Mouse (Mus musculus) sigmoid colon, adult 10 weeks (tissue): ENCODE measurements around the gene Dcaf6. TPM values are rescaled to one million over a fixed set of nuclear protein-coding genes. Genes with fewer than 3 reads are reported as not detected.

Source experiments
- polyA plus RNA-seq: library from polyadenylated mRNA; stranded (reverse); fragments of 350-450 nt; fragmentation: Illumina TruSeq; extraction: RNeasy Lipid Tissue Mini Kit (QIAGEN cat#74804); gene quantifications from one replicate; pipeline ENCODE4 v1.2.3, GENCODE M21; 2014; ENCODE audit warnings: low read depth, low replicate concordance

Dcaf6 gene
- 58.8 TPM for polyA plus RNA-seq

DNA sequence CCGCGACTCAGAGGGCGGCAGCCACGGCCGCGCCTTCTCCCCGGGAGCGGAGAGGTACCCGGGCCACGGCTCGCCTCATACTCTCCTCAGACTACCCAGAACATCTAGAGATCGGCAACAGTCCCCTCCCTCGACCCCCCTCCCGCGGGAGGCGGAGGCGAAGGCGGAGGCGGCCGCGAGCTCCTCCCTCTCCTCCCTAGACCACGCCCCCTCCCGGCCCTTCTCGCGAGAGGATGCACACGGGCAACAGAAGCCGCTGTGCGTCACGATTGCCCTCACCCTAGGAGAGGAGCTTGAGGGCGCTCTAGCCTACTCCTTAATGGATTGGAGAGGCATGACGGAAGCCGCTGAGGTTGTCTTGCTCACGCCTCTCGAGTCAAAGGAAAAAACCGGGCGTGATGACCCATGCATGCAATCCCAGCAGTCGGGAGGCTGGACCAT lies at the start of gene Dcaf6, which contains the start of gene Mpc2:
TSS of gene Dcaf6 (minus strand) at position 116 of the 441 bp plus-strand sequence.
TSS of gene Mpc2 (plus strand) at position 278 of the 441 bp plus-strand sequence.

DNA sequence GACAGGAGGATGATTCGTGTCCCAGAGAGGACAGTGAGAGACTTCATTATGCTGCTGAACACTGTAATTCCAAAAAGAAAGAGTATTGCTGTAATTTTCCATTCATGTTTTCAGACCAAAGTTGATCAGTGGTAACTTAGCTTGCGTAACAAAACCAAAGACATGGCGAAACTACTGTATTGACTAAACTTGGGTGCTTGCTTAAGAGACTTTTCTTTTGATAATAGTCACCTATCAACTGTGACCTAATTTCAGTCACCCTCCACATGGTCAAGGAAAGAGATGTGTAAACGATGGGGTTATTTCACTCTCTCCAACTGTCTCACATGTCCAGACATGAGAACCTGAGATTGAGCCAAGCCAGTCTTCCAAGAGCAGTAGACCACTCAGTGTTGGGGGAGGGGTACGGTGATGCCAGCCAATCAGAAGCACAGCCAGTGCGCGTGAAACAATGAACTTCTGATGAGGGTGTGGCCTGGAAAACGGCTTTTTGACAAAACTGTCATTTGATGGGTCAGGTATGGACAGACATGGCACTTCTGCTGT lies 24.5 kb upstream of the Dcaf6 start, which contains the start of gene Adcy10:
TSS of gene Adcy10 (plus strand) at position 496 of the 546 bp plus-strand sequence.

GRCm38 (mm10) chr1:165295489-165295888 lies 164.8 kb downstream of the Dcaf6 start, which contains the start of gene Gpr161:
TSS of gene Gpr161 (plus strand) at chr1:165295789.

Other genes starting within 250 kb of the Dcaf6 start
- 112 TPM for gene Tiprl, start 223.5 kb downstream of the Dcaf6 start, polyA plus RNA-seq
- 2.9 TPM for gene Gpr161, start 164.7 kb downstream of the Dcaf6 start, polyA plus RNA-seq
- gene Mpc2, start 162 bp upstream of the Dcaf6 start, polyA plus RNA-seq = 423 TPM
- gene Adcy10, start 24.7 kb upstream of the Dcaf6 start, polyA plus RNA-seq = not detected
- gene Mpzl1, start 174.1 kb upstream of the Dcaf6 start, polyA plus RNA-seq = 65.1 TPM
- 6.8 TPM for gene Rcsd1, start 249.3 kb upstream of the Dcaf6 start, polyA plus RNA-seq